Mouse (Mus musculus): Measurements from ENCODE around the gene Zfp628.

DNA sequence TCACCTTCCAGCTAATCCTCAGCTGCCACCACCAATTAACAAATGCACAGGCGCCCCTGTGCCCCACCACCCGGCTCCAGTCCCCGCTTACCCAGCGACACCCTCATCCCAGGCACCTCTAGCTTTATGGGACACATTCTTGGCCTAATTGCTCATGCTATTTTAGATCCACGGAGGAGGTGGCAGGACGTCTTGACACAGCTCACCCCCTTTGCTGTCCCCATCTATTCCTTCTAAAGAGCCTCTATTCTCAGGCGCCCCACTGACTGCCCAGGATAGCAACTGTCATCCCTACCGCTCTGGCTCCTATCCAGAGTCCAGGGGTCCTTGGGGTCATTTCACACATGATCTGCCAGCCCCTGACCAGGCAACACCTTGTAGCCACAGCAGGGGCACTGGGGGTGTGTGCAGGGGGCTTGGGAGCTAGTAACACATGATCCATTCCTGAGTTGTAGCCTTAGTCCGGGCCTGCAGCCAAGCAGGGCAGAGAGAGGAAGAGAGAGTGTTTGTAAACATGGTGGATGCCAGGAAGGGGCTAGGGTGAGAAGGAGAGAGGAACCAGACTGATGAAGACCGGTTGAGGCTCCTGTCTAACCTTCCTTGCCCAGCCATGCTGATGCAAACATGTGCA is 38.9 kb downstream of the Zfp628 start:
- TF ChIP-seq CTCF (IDR thresholded peaks at IDR 0.05; ENCODE audit: low read depth): no peak
- no peak for TF ChIP-seq EP300 (optimal IDR thresholded peaks at IDR 0.05)
